29 mouse cellular contexts compared by ENCODE assay signal in the genomic region with DNA sequence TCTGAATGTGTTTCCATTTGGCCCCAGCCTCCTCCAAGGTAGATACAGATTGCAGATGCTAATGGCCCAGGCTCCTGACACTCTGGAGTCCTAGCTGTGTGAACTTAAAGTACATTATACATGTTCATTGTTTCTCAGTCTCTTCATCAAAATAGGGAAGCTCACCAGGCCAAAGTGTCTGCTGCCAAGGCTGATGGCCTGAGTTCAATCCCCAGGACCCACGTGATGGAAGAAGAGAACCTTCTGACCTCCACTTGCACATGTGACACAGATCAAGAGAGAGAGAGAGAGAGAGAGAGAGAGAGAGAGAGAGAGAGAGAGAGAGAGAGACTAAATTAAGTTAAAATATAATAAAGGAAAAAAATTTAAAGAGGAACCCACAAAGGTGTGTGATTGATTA. TPM values are rescaled to one million over a fixed set of nuclear protein-coding genes. Genes with fewer than 3 reads are reported as not detected.
"Had no signal": no experiment of that assay in that cellular context is flagged by ENCODE, and none has a peak within 500 bp of the region (broad histone marks: within the 10 kb centered on the region; RNA-seq: fewer than 3 reads in every experiment).

No protein-coding gene starts in this region.

- H3K27me3 ChIP-seq: embryonic facial prominence, embryonic 12.5 days; embryonic facial prominence, embryonic 15.5 days had no signal

- DNase-seq: cerebellum, adult 8-10 months; cerebellum, adult 9-10 months; cerebellum, adult 9-11 months; cerebellum, postnatal 10 days; cerebellum, postnatal 14 days; cerebellum, postnatal 25 days; cerebellum, postnatal 36 days; embryo, embryonic 11 days; forebrain, postnatal 0 days; gastrocnemius, adult 2 months; gastrocnemius, postnatal 10 days; gastrocnemius, postnatal 14 days; gastrocnemius, postnatal 25 days; gastrocnemius, postnatal 36 days; heart, adult 11 months; heart, adult 18-20 months; heart, adult 2 months had no signal

- H3K27ac ChIP-seq: embryonic facial prominence, embryonic 10.5 days; embryonic facial prominence, embryonic 12.5 days; embryonic facial prominence, embryonic 13.5 days; embryonic facial prominence, embryonic 15.5 days; forebrain, embryonic 10.5 days; forebrain, embryonic 12.5 days; forebrain, embryonic 13.5 days; forebrain, embryonic 15.5 days; gastrocnemius, adult 2 months; heart, adult 2 months had no signal

- H3K4me2 ChIP-seq: embryonic facial prominence, embryonic 12.5 days; embryonic facial prominence, embryonic 13.5 days; embryonic facial prominence, embryonic 15.5 days; forebrain, embryonic 12.5 days; forebrain, embryonic 13.5 days; forebrain, embryonic 15.5 days had no signal

- H3K9ac ChIP-seq: embryonic facial prominence, embryonic 12.5 days; embryonic facial prominence, embryonic 13.5 days; embryonic facial prominence, embryonic 15.5 days; forebrain, embryonic 12.5 days; forebrain, embryonic 13.5 days; forebrain, embryonic 15.5 days; forebrain, postnatal 0 days had no signal

- H3K36me3 ChIP-seq: embryonic facial prominence, embryonic 10.5 days; embryonic facial prominence, embryonic 12.5 days; embryonic facial prominence, embryonic 13.5 days; embryonic facial prominence, embryonic 15.5 days; forebrain, embryonic 10.5 days; forebrain, embryonic 12.5 days; forebrain, embryonic 15.5 days had no signal

- ATAC-seq: forebrain, embryonic 13.5 days; forebrain, embryonic 14.5 days; forebrain, embryonic 15.5 days; forebrain, embryonic 16.5 days; forebrain, postnatal 0 days had no signal

- H3K9me3 ChIP-seq: embryonic facial prominence, embryonic 10.5 days; embryonic facial prominence, embryonic 12.5 days; embryonic facial prominence, embryonic 13.5 days; embryonic facial prominence, embryonic 15.5 days; forebrain, embryonic 10.5 days; forebrain, embryonic 12.5 days; forebrain, embryonic 13.5 days; forebrain, embryonic 15.5 days had no signal

- H3K4me1 ChIP-seq: forebrain, embryonic 12.5 days; forebrain, embryonic 13.5 days; forebrain, embryonic 15.5 days had no signal

- H3K4me3 ChIP-seq: embryonic facial prominence, embryonic 10.5 days; embryonic facial prominence, embryonic 12.5 days; embryonic facial prominence, embryonic 13.5 days; embryonic facial prominence, embryonic 15.5 days; erythroblast, embryonic 14.5 days; forebrain, embryonic 10.5 days; forebrain, embryonic 12.5 days; forebrain, embryonic 13.5 days; forebrain, embryonic 15.5 days; gastrocnemius, adult 2 months; heart, adult 2 months had no signal

RNA-seq across cellular contexts. Expression of gene Rsph9, which starts 52.7 kb away (rescaled TPM):
- total RNA-seq: granulocyte monocyte progenitor cell, adult 5-6 weeks had no signal
- polyA plus RNA-seq: erythroblast, embryonic 14.5 days had no signal
